Mouse (Mus musculus) neural tube, embryonic 11.5 days (tissue): ENCODE results near the gene Zfp668. TPM values are rescaled to one million over a fixed set of nuclear protein-coding genes. Genes with fewer than 3 reads are reported as not detected.

Source experiments
- ATAC-seq: fragments of 200-750 bp; cut with Nextera tagmentation; 2 replicates; pipeline ENCODE4 v1.8.0; 2017; ENCODE audit warnings: moderate number of reproducible peaks, mild to moderate bottlenecking, moderate TSS enrichment, moderate library complexity; ENCODE audit not compliant: insufficient read depth, low FRiP score, low TSS enrichment
- DNase-seq: peaks from one replicate; pipeline ENCODE4 v3.0.0-alpha.2; 2015; ENCODE audit warnings: low spot score
- H3K27ac ChIP-seq: fragments of 300-500 bp; sonication (generic); 2 replicates; pipeline ENCODE4 v1.5.1; 2014; ENCODE audit warnings: low read depth, mild to moderate bottlenecking, low read length
- H3K27me3 ChIP-seq: fragments of 300-500 bp; sonication (generic); 2 replicates; pipeline ENCODE4 v1.6.1; 2014; ENCODE audit warnings: mild to moderate bottlenecking, low read length, mixed read lengths; ENCODE audit not compliant: control insufficient read depth, insufficient read depth
- H3K36me3 ChIP-seq: fragments of 300-500 bp; sonication (generic); 2 replicates; pipeline ENCODE4 v1.6.1; 2014; ENCODE audit warnings: mild to moderate bottlenecking, low read length, moderate library complexity, mixed read lengths; ENCODE audit not compliant: control insufficient read depth, insufficient read depth
- H3K4me1 ChIP-seq: fragments of 300-500 bp; sonication (generic); 2 replicates; pipeline ENCODE4 v1.6.1; 2014; ENCODE audit warnings: low read length, mixed read lengths; ENCODE audit not compliant: control insufficient read depth, insufficient read depth
- H3K4me2 ChIP-seq: fragments of 300-500 bp; sonication (generic); 2 replicates; pipeline ENCODE4 v1.6.1; 2014; ENCODE audit warnings: low read depth, mild to moderate bottlenecking, moderate library complexity
- H3K4me3 ChIP-seq: fragments of 300-500 bp; sonication (generic); 2 replicates; pipeline ENCODE4 v1.5.1; 2014; ENCODE audit warnings: low read depth, low read length
- H3K9ac ChIP-seq: fragments of 300-500 bp; sonication (generic); 2 replicates; pipeline ENCODE4 v1.6.1; 2014; ENCODE audit warnings: mild to moderate bottlenecking, low read length
- H3K9me3 ChIP-seq: fragments of 300-500 bp; sonication (generic); 2 replicates; pipeline ENCODE4 v1.6.1; 2016; ENCODE audit warnings: low read length; ENCODE audit not compliant: control insufficient read depth
- WGBS: fragments of 180-500 bp; shearing (Covaris S2); extraction: QIAGEN DNeasy Blood & Tissue Kit; methylation state at CpG from one replicate; pipeline ENCODE4 v1.1.7; 2014; 5-methylcytosine and 5-hydroxymethylcytosine counted together
- polyA plus RNA-seq: library from polyadenylated mRNA; unstranded; fragments of >200 nt; fragmentation: Nextera tagmentation; extraction: Ambion mirVana; gene quantifications from 2 replicates; pipeline ENCODE4 v1.2.1, GENCODE M21; 2014

Gene Zfp668
- polyA plus RNA-seq, 1 experiment from 2014 or later, result 26.6 TPM

GRCm38 (mm10) chr7:127915293-127915692 lies 38.7 kb upstream of the Zfp668 start:
- Histone ChIP-seq H3K4me1 (0 out of 2 replicates have a peak, but pooled peaks cover 6% of the 10 kb centered on the region), H3K4me3 (no peak overlapping the region), H3K4me2 (no peak overlapping the region), H3K9ac (no peak overlapping the region), H3K27me3 (no peaks in the 10 kb centered on the region), H3K27ac (no peak overlapping the region), H3K36me3 (peaks cover 3% of the 10 kb centered on the region; the same call in 1 of the 2 replicates), H3K9me3 (no peaks in the 10 kb centered on the region)
- DNase-seq (no peak), ATAC-seq (no peak)
- 93% methylated on average over 12 of the region's 12 CpGs for WGBS

GRCm38 (mm10) chr7:127912938-127913337 lies 36.3 kb upstream of the Zfp668 start:
- WGBS, result 24% methylated on average over 4 of the region's 4 CpGs
- 0 out of 2 replicates have a peak, but pooled peaks cover 6% of the 10 kb centered on the region for H3K4me1 ChIP-seq
- no peak overlapping the region for H3K27ac ChIP-seq
- peak overlapping the region; percentile 65 for H3K9ac ChIP-seq
- ATAC-seq (no peak), DNase-seq (no peak)
- no peaks in the 10 kb centered on the region for H3K9me3 ChIP-seq
- no peaks in the 10 kb centered on the region for H3K27me3 ChIP-seq
- H3K4me3 ChIP-seq, result peak overlapping the region; percentile 88
- peak overlapping the region; percentile 70 for H3K4me2 ChIP-seq
- H3K36me3 ChIP-seq, result peaks cover 10% of the 10 kb centered on the region

GRCm38 (mm10) chr7:127912190-127912871 lies 35.7 kb upstream of the Zfp668 start, which contains the start of gene Kat8:
TSS of gene Kat8 (plus strand) at chr7:127912516.
- DNase-seq (peak; percentile 90), ATAC-seq (peak; percentile 88)
- H3K4me1 ChIP-seq, result 0 out of 2 replicates have a peak, but pooled peaks cover 6% of the 10 kb centered on the region
- H3K4me2 ChIP-seq, result peak within 1 kb of the TSS; percentile 70
- peak within 1 kb of the TSS; percentile 88 for H3K4me3 ChIP-seq
- 2% methylated on average over 40 of the region's 40 CpGs for WGBS
- peaks cover 13% of the 10 kb centered on the region for H3K36me3 ChIP-seq
- H3K9me3 ChIP-seq, result no peaks in the 10 kb centered on the region
- no peaks in the 10 kb centered on the region for H3K27me3 ChIP-seq
- H3K27ac ChIP-seq, result no peak within 1 kb of the TSS
- H3K9ac ChIP-seq, result peak within 1 kb of the TSS; percentile 65

- ATAC-seq, result no peak
- H3K9me3 ChIP-seq, result no peaks in the 10 kb centered on the region
Observed at GRCm38 (mm10) chr7:127908656-127909055, 32.0 kb upstream of the Zfp668 start.

GRCm38 (mm10) chr7:127907939-127908338 lies 31.3 kb upstream of the Zfp668 start:
- Histone ChIP-seq H3K36me3 (peaks cover 10% of the 10 kb centered on the region), H3K27me3 (no peaks in the 10 kb centered on the region), H3K4me3 (no peak overlapping the region), H3K27ac (no peak overlapping the region), H3K4me1 (0 out of 2 replicates have a peak, but pooled peaks cover 8% of the 10 kb centered on the region), H3K4me2 (no peak overlapping the region), H3K9me3 (no peaks in the 10 kb centered on the region), H3K9ac (no peak overlapping the region; the same call in 1 of the 2 replicates)
- ATAC-seq (no peak), DNase-seq (no peak)
- WGBS, result 95% methylated on average over 12 of the region's 12 CpGs

More at GRCm38 (mm10) chr7:127908656-127909055, 32.0 kb upstream of the Zfp668 start:
- H3K4me2 ChIP-seq, result no peak overlapping the region
- H3K9ac ChIP-seq, result no peak overlapping the region
- WGBS, result 95% methylated on average over 4 of the region's 4 CpGs
- H3K27me3 ChIP-seq, result no peaks in the 10 kb centered on the region
- H3K36me3 ChIP-seq, result peaks cover 10% of the 10 kb centered on the region
- no peak overlapping the region for H3K4me3 ChIP-seq
- H3K27ac ChIP-seq, result no peak overlapping the region
- H3K4me1 ChIP-seq, result 0 out of 2 replicates have a peak, but pooled peaks cover 12% of the 10 kb centered on the region
- DNase-seq, result no peak

- Histone ChIP-seq H3K9ac (peak within 1 kb of the TSS; percentile 93), H3K27me3 (no peaks in the 10 kb centered on the region), H3K9me3 (no peaks in the 10 kb centered on the region), H3K4me1 (0 out of 2 replicates have a peak, but pooled peaks cover 6% of the 10 kb centered on the region), H3K36me3 (peaks cover 10% of the 10 kb centered on the region), H3K27ac (no peak within 1 kb of the TSS), H3K4me2 (peak within 1 kb of the TSS; percentile 71), H3K4me3 (peak within 1 kb of the TSS; percentile 74)
- ATAC-seq (peak; percentile 87), DNase-seq (peak; percentile 85)
- 8% methylated on average over 38 of the region's 38 CpGs for WGBS
Observed at GRCm38 (mm10) chr7:127903971-127904796, 27.6 kb upstream of the Zfp668 start, which contains the start of gene Bckdk. TSS of gene Bckdk (plus strand) at chr7:127904082.

GRCm38 (mm10) chr7:127901772-127902171 lies 25.1 kb upstream of the Zfp668 start:
- H3K4me3 ChIP-seq, result no peak overlapping the region
- no peak overlapping the region for H3K9ac ChIP-seq
- ATAC-seq (no peak), DNase-seq (no peak)
- no peak overlapping the region for H3K4me2 ChIP-seq
- no peak overlapping the region for H3K27ac ChIP-seq
- H3K4me1 ChIP-seq, result 0 out of 2 replicates have a peak, but pooled peaks cover 6% of the 10 kb centered on the region
- H3K36me3 ChIP-seq, result no peaks in the 10 kb centered on the region
- no peaks in the 10 kb centered on the region for H3K9me3 ChIP-seq
- 92% methylated on average over 2 of the region's 2 CpGs for WGBS
- no peaks in the 10 kb centered on the region for H3K27me3 ChIP-seq

- ATAC-seq (no peak), DNase-seq (no peak)
- no peak overlapping the region for H3K9ac ChIP-seq
- H3K27me3 ChIP-seq, result no peaks in the 10 kb centered on the region
- H3K36me3 ChIP-seq, result no peaks in the 10 kb centered on the region
- no peak overlapping the region for H3K4me3 ChIP-seq
- H3K9me3 ChIP-seq, result no peaks in the 10 kb centered on the region
- H3K27ac ChIP-seq, result no peak overlapping the region
- WGBS, result 55% methylated on average over 7 of the region's 7 CpGs
- H3K4me1 ChIP-seq, result 0 out of 2 replicates have a peak, but pooled peaks cover 6% of the 10 kb centered on the region
- no peak overlapping the region for H3K4me2 ChIP-seq
Observed at GRCm38 (mm10) chr7:127899997-127900396, 23.4 kb upstream of the Zfp668 start.
